24 mouse cellular contexts compared by ENCODE assay signal in genomic region chr15:99601823-99602120, GRCm38 (mm10). TPM values are rescaled to one million over a fixed set of nuclear protein-coding genes. Genes with fewer than 3 reads are reported as not detected.
A peak's percentile ranks its signal among the peaks of the same experiment; 100 is the strongest.
DNase-seq lines count a peak whose midpoint lies in the region; ATAC-seq and TF ChIP-seq lines count a peak whose summit lies in the region.
"Had no signal": no experiment of that assay in that cellular context is flagged by ENCODE, and none has a peak within 500 bp of the region (broad histone marks: within the 10 kb centered on the region; RNA-seq: fewer than 3 reads in every experiment).

No protein-coding gene starts in this region.

- no peak overlapping the region for H3K9ac ChIP-seq in forebrain, embryonic 13.5 days
- no peak overlapping the region for H3K9ac ChIP-seq in forebrain, postnatal 0 days
- peak overlapping the region; percentile 9; the same call in 1 of the 2 replicates for H3K9ac ChIP-seq in hindbrain, embryonic 14.5 days
- H3K9ac ChIP-seq: embryonic facial prominence, embryonic 15.5 days had no signal

- peaks cover 37% of the 10 kb centered on the region for H3K4me1 ChIP-seq in forebrain, embryonic 13.5 days
- H3K4me1 ChIP-seq in forebrain, postnatal 0 days (ENCODE audit: insufficient read depth) = peaks cover 17% of the 10 kb centered on the region
- H3K4me1 ChIP-seq in E14TG2a.4 (replicated peaks; ENCODE audit: low read depth, low read length) = peaks cover 43% of the 10 kb centered on the region
- H3K4me1 ChIP-seq in hindbrain, embryonic 14.5 days (replicated peaks; ENCODE audit: control insufficient read depth, insufficient read depth, low read length) = peaks cover 16% of the 10 kb centered on the region

- no peak overlapping the region for H3K4me2 ChIP-seq in forebrain, embryonic 13.5 days
- H3K4me2 ChIP-seq in forebrain, postnatal 0 days (ENCODE audit: low read depth) = no peak overlapping the region
- 0 out of 2 replicates have a peak overlapping the region, but pooled peaks have one; percentile 1 for H3K4me2 ChIP-seq in hindbrain, embryonic 14.5 days (replicated peaks)
- H3K4me2 ChIP-seq: embryonic facial prominence, embryonic 15.5 days had no signal

- peaks cover 44% of the 10 kb centered on the region for H3K27me3 ChIP-seq in forebrain, embryonic 13.5 days
- no peaks in the 10 kb centered on the region; the same call in 1 of the 2 replicates for H3K27me3 ChIP-seq in forebrain, postnatal 0 days (ENCODE audit: insufficient read depth, low read length)
- H3K27me3 ChIP-seq in E14TG2a.4 (ENCODE audit: insufficient read depth, low read length) = peaks cover 71% of the 10 kb centered on the region
- H3K27me3 ChIP-seq in hindbrain, embryonic 14.5 days (ENCODE audit: control insufficient read depth, insufficient read depth, low read length) = no peaks in the 10 kb centered on the region

- ATAC-seq in forebrain, embryonic 13.5 days = no peak
- no peak for ATAC-seq in forebrain, postnatal 0 days
- ATAC-seq in hindbrain, embryonic 14.5 days (ENCODE audit: low FRiP score) = no peak
- ATAC-seq: forebrain, embryonic 14.5 days had no signal

- no peak overlapping the region for H3K4me3 ChIP-seq in forebrain, embryonic 13.5 days
- H3K4me3 ChIP-seq in forebrain, postnatal 0 days (ENCODE audit: low read depth, low read length) = no peak overlapping the region
- peak overlapping the region; percentile 68 for H3K4me3 ChIP-seq in E14TG2a.4 (replicated peaks; ENCODE audit: low read length)
- H3K4me3 ChIP-seq in hindbrain, embryonic 14.5 days (replicated peaks; ENCODE audit: low read length) = no peak overlapping the region
- H3K4me3 ChIP-seq: embryonic facial prominence, embryonic 15.5 days had no signal

- H3K9me3 ChIP-seq in forebrain, embryonic 13.5 days (replicated peaks) = no peaks in the 10 kb centered on the region
- H3K9me3 ChIP-seq in forebrain, postnatal 0 days (ENCODE audit: low read length) = no peaks in the 10 kb centered on the region
- H3K9me3 ChIP-seq in E14TG2a.4 (ENCODE audit: low read length) = no peaks in the 10 kb centered on the region
- no peaks in the 10 kb centered on the region for H3K9me3 ChIP-seq in hindbrain, embryonic 14.5 days (ENCODE audit: control insufficient read depth, low read length)
- H3K9me3 ChIP-seq: embryonic facial prominence, embryonic 15.5 days; G1E had no signal

- 19% methylated on average over 4 of the region's 5 CpGs for WGBS in forebrain, embryonic 13.5 days
- 21% methylated on average over 5 of the region's 5 CpGs for WGBS in forebrain, postnatal 0 days
- WGBS in hindbrain, embryonic 14.5 days = 6% methylated on average over 5 of the region's 5 CpGs

- peak overlapping the region; percentile 14; the same call in 1 of the 2 replicates for H3K27ac ChIP-seq in forebrain, embryonic 13.5 days
- no peak overlapping the region for H3K27ac ChIP-seq in forebrain, postnatal 0 days (ENCODE audit: low read depth, low read length)
- H3K27ac ChIP-seq in hindbrain, embryonic 14.5 days = peak overlapping the region; percentile 70
- H3K27ac ChIP-seq: embryonic facial prominence, embryonic 15.5 days had no signal

- no peak for DNase-seq in forebrain, postnatal 0 days
- DNase-seq in cerebellum, adult 11-12 months = peak; percentile 96
- DNase-seq in hindbrain, embryonic 14.5 days (ENCODE audit: low spot score) = no peak
- no peak for DNase-seq in kidney, postnatal 25 days
- no peak for DNase-seq in adrenal gland, postnatal 14 days
- no peak for DNase-seq in layer of hippocampus, adult 9-11 months
- DNase-seq: B cell, adult 2 months; heart, adult 11 months; kidney, adult 9 months; lung, postnatal 4 days; thymus, adult 18-20 months had no signal

- TF ChIP-seq CTCF in forebrain, postnatal 0 days (IDR thresholded peaks at IDR 0.05; ENCODE audit: low read depth) = no peak
- no peak for TF ChIP-seq CTCF in E14TG2a.4 (conservative IDR thresholded peaks at IDR 0.05; ENCODE audit: low read length)

- H3K36me3 ChIP-seq in forebrain, embryonic 13.5 days (ENCODE audit: poor library complexity, severe bottlenecking) = no peaks in the 10 kb centered on the region
- H3K36me3 ChIP-seq in forebrain, postnatal 0 days (ENCODE audit: insufficient read depth) = no peaks in the 10 kb centered on the region
- H3K36me3 ChIP-seq in E14TG2a.4 (ENCODE audit: insufficient read depth, low read length) = no peaks in the 10 kb centered on the region
- H3K36me3 ChIP-seq in hindbrain, embryonic 14.5 days (replicated peaks; ENCODE audit: control insufficient read depth, insufficient read depth) = no peaks in the 10 kb centered on the region
- H3K36me3 ChIP-seq: embryonic facial prominence, embryonic 15.5 days; G1E had no signal

RNA-seq across cellular contexts. Expression of gene Aqp6, which starts 0.6 kb away (rescaled TPM):
- polyA plus RNA-seq in forebrain, embryonic 13.5 days (2015; fragmentation: Nextera tagmentation; extraction: Ambion mirVana) = not detected in 2 replicates
- not detected in 2 replicates for total RNA-seq in forebrain, postnatal 0 days (2014; rRNA removed)
- 0.06 TPM in 1 of 2 replicates, not detected in the other for polyA plus RNA-seq in forebrain, postnatal 0 days (2015; fragmentation: Nextera tagmentation; extraction: Ambion mirVana)
- polyA plus RNA-seq in hindbrain, embryonic 14.5 days (2014; fragmentation: Nextera tagmentation; extraction: Ambion mirVana) = 0.77 and 1.2 TPM in 2 replicates
- not detected in 2 replicates for total RNA-seq in adrenal gland, postnatal 14 days (2021)
- total RNA-seq: adrenal gland, adult 18-20 months; common myeloid progenitor, adult 5-6 weeks; G1E; gastrocnemius, adult 18-20 months had no signal
- polyA plus RNA-seq: embryonic facial prominence, embryonic 15.5 days; G1E; heart, embryonic 16.5 days; large intestine, adult 2 months; liver, embryonic 16.5 days had no signal

RNA-seq across cellular contexts. Expression of gene Aqp5, which starts 11.2 kb away (rescaled TPM):
- polyA plus RNA-seq in forebrain, embryonic 13.5 days (2015; fragmentation: Nextera tagmentation; extraction: Ambion mirVana) = 0.14 and 0.25 TPM in 2 replicates
- 0.46 and 0.76 TPM in 2 replicates for total RNA-seq in forebrain, postnatal 0 days (2014; rRNA removed)
- polyA plus RNA-seq in forebrain, postnatal 0 days (2015; fragmentation: Nextera tagmentation; extraction: Ambion mirVana) = 0.59 and 0.64 TPM in 2 replicates
- polyA plus RNA-seq in hindbrain, embryonic 14.5 days (2014; fragmentation: Nextera tagmentation; extraction: Ambion mirVana) = 0.42 and 1.4 TPM in 2 replicates
- 2.1 and 2.3 TPM in 2 replicates for total RNA-seq in adrenal gland, postnatal 14 days (2021)
- total RNA-seq: common myeloid progenitor, adult 5-6 weeks had no signal
- polyA plus RNA-seq: G1E had no signal

RNA-seq across cellular contexts. Expression of gene Aqp2, which starts 22.9 kb away (rescaled TPM):
- not detected in 2 replicates for polyA plus RNA-seq in forebrain, embryonic 13.5 days (2015; fragmentation: Nextera tagmentation; extraction: Ambion mirVana)
- total RNA-seq in forebrain, postnatal 0 days (2014; rRNA removed) = not detected in 2 replicates
- not detected in 2 replicates for polyA plus RNA-seq in forebrain, postnatal 0 days (2015; fragmentation: Nextera tagmentation; extraction: Ambion mirVana)
- polyA plus RNA-seq in hindbrain, embryonic 14.5 days (2014; fragmentation: Nextera tagmentation; extraction: Ambion mirVana) = not detected in 2 replicates
- 1.4 and 1.7 TPM in 2 replicates for total RNA-seq in adrenal gland, postnatal 14 days (2021)
- total RNA-seq: common myeloid progenitor, adult 5-6 weeks; gastrocnemius, adult 18-20 months; left cerebral cortex, adult 18-20 months had no signal
- polyA plus RNA-seq: embryonic facial prominence, embryonic 15.5 days; forebrain, embryonic 14.5 days; G1E; large intestine, adult 2 months; limb, embryonic 14.5 days; liver, embryonic 16.5 days had no signal

RNA-seq across cellular contexts. Expression of gene Racgap1, which starts 49.7 kb away (rescaled TPM):
- 182 and 189 TPM in 2 replicates for polyA plus RNA-seq in forebrain, embryonic 13.5 days (2015; fragmentation: Nextera tagmentation; extraction: Ambion mirVana)
- 27.5 and 39.7 TPM in 2 replicates for total RNA-seq in forebrain, postnatal 0 days (2014; rRNA removed)
- 31.7 and 34.2 TPM in 2 replicates for polyA plus RNA-seq in forebrain, postnatal 0 days (2015; fragmentation: Nextera tagmentation; extraction: Ambion mirVana)
- polyA plus RNA-seq in hindbrain, embryonic 14.5 days (2014; fragmentation: Nextera tagmentation; extraction: Ambion mirVana) = 44.9 and 51.3 TPM in 2 replicates
- 25.3 and 28.5 TPM in 2 replicates for total RNA-seq in adrenal gland, postnatal 14 days (2021)
